Mouse (Mus musculus) bone marrow macrophage, adult 2 months (primary cell): ENCODE data around the gene Arrdc5. TPM values are rescaled to one million over a fixed set of nuclear protein-coding genes. Genes with fewer than 3 reads are reported as not detected.
A peak's percentile ranks its signal among the peaks of the same experiment; 100 is the strongest.

Experiments used
- H3K27ac ChIP-seq: 2 replicates; pipeline ENCODE4 v1.5.1; 2012; ENCODE audit warnings: low read depth, low read length; ENCODE audit not compliant: insufficient read depth
- H3K4me1 ChIP-seq: 2 replicates; pipeline ENCODE4 v1.6.1; 2012; ENCODE audit warnings: low read length; ENCODE audit not compliant: control insufficient read depth, insufficient read depth
- H3K4me3 ChIP-seq: 2 replicates; pipeline ENCODE4 v1.5.1; 2012; ENCODE audit warnings: mild to moderate bottlenecking, low read length, moderate library complexity; ENCODE audit not compliant: insufficient read depth
- CTCF ChIP-seq: IDR thresholded peaks from 2 replicates; pipeline ENCODE4 v1.5.1; 2012; ENCODE audit warnings: low read depth, mild to moderate bottlenecking, low read length, moderate library complexity
- POLR2A ChIP-seq: IDR thresholded peaks from 2 replicates; pipeline ENCODE4 v1.6.1; 2012; ENCODE audit warnings: mild to moderate bottlenecking, low read depth, low read length, borderline replicate concordance
- polyA plus RNA-seq: library from polyadenylated mRNA; stranded (reverse); fragments of >200 nt; gene quantifications from 2 replicates; pipeline ENCODE4 v1.2.4, GENCODE M21; 2012; ENCODE audit not compliant: missing spikeins, insufficient read depth, insufficient read length

Gene Arrdc5
- polyA plus RNA-seq, 1 experiment, result not detected

GRCm38 (mm10) chr17:56291171-56291511 lies 8.9 kb downstream of the Arrdc5 start:
- peaks cover 21% of the 10 kb centered on the region for H3K4me1 ChIP-seq
- peak overlapping the region; percentile 72 for H3K4me3 ChIP-seq
- peak overlapping the region; percentile 78 for H3K27ac ChIP-seq
- TF ChIP-seq POLR2A (no peak), CTCF (peak; percentile 80)

DNA sequence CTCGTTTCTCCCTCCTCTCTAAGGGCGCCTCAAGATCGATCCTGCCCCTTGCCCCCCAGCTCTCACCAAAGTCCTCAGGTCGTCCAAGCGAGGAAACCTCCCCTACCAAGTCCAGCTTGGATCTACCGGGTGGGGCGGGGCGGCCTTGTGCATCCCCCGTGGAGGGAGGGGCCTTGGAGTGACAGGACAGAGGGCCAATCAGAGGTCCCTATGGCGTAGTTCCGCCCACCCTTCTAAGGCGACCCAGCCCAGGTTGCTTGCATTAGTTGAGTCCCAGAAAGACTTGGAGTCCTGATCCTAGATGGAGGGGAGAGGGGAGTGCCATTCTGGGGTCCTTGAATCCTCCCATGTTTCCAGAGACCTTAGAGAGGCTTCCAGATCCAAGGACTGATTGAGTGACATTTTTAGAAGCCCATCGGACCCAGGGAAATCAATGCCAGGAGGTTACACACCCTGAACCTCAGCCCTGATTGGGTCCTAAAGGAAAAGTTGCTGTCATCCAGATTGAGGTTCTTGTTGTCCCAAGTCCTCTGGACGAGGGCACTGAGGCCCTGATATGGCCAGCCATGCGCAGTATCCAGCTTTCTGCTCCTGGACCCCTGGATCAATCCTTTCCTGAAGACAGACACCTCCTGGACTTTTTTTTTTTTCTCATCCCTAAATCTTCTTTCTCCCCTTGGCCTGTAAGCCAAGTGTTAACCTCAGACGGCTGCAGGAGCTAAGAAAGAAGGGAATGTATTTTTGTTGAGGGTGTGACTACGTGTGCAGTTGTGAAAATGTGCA lies 9.5 kb downstream of the Arrdc5 start:
- peak overlapping the region; percentile 82 for H3K27ac ChIP-seq
- H3K4me1 ChIP-seq, result peaks cover 21% of the 10 kb centered on the region
- no peak for TF ChIP-seq POLR2A
- TF ChIP-seq CTCF, result no peak
- peak overlapping the region; percentile 72 for H3K4me3 ChIP-seq

- peaks cover 21% of the 10 kb centered on the region for H3K4me1 ChIP-seq
- H3K27ac ChIP-seq, result peak overlapping the region; percentile 82
- no peak for TF ChIP-seq POLR2A
- H3K4me3 ChIP-seq, result peak overlapping the region; percentile 72
These were observed 10.4 kb downstream of the Arrdc5 start for GRCm38 (mm10) chr17:56289371-56290331.

DNA sequence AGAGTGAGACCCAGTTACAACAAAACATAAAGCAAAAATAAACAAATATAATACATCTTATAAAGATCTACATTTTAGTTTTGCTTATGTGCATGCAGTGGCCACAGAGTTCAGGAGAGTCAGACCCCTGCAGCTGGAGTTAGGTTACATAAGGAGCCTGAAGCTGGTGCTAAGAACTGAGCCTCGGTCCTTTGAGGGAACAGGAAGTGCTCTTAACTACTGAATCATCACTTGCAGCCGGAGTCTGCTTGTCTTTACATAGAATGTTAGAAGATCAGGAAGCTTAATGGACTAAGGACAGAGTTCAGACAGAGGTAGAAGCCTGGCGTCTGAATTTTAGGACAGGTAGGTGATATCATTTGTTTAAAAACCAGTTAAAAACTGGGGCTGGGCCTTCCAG lies 11.2 kb downstream of the Arrdc5 start:
- Histone ChIP-seq H3K4me3 (peak overlapping the region; percentile 72), H3K4me1 (peaks cover 21% of the 10 kb centered on the region), H3K27ac (peak overlapping the region; percentile 82)
- TF ChIP-seq POLR2A (no peak), CTCF (no peak)

DNA sequence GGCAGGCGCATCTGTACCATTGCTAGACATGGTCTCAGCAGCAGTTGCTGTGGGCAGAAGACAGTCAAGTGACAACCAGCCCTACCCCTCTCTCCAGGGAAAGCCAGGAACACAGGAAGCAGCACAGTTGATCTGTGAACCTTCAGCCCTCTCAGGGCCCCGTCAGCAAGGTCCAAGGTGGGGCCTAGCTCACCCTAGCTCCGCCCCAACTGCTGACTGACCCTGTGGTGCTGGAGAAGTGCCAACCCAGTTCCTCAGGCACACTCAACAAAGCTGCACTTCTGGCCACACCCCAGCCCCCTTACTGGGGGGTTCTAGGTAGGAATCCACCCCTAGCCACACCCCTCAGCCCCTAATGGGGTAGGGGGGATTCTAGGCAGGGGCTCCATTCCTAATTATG lies 12.3 kb downstream of the Arrdc5 start:
- H3K4me3 ChIP-seq, result no peak overlapping the region

GRCm38 (mm10) chr17:56285995-56286394 lies 14.1 kb downstream of the Arrdc5 start:
- Histone ChIP-seq H3K27ac (no peak overlapping the region), H3K4me1 (peaks cover 16% of the 10 kb centered on the region), H3K4me3 (no peak overlapping the region)
- TF ChIP-seq POLR2A (no peak), CTCF (no peak)

More for the DNA sequence above, 12.3 kb downstream of the Arrdc5 start:
- Histone ChIP-seq H3K27ac (no peak overlapping the region), H3K4me1 (peaks cover 21% of the 10 kb centered on the region)
- no peak for TF ChIP-seq POLR2A
- no peak for TF ChIP-seq CTCF

GRCm38 (mm10) chr17:56283316-56283715 lies 16.8 kb downstream of the Arrdc5 start:
- Histone ChIP-seq H3K27ac (no peak overlapping the region), H3K4me3 (no peak overlapping the region), H3K4me1 (peaks cover 15% of the 10 kb centered on the region)
- TF ChIP-seq POLR2A, result no peak
- TF ChIP-seq CTCF, result no peak

DNA sequence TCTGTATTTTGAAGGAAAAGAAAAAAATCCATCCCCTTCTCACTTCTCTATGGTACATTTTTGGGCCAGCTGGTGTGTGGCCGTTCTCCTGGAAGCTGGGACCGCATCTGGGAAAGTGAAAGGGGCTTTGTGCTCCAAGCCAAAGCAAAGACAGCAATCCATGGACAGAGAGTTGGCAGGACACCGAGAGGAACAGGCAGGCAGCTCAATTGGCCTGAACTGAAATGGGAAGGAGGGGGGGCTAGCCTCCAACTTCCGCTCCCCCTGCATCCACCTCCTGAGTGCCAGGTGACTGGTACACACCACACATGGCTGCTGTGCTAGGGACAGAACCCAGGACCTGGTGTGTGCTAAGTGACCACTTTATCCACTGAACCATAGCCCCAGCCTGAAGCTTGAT lies 17.3 kb downstream of the Arrdc5 start:
- Histone ChIP-seq H3K4me1 (peaks cover 15% of the 10 kb centered on the region), H3K4me3 (no peak overlapping the region), H3K27ac (no peak overlapping the region)
- TF ChIP-seq CTCF (no peak), POLR2A (no peak)

GRCm38 (mm10) chr17:56281193-56281592 lies 18.9 kb downstream of the Arrdc5 start:
- H3K27ac ChIP-seq, result no peak overlapping the region
- H3K4me3 ChIP-seq, result no peak overlapping the region
- TF ChIP-seq POLR2A, result no peak
- no peak for TF ChIP-seq CTCF
- peaks cover 15% of the 10 kb centered on the region for H3K4me1 ChIP-seq

DNA sequence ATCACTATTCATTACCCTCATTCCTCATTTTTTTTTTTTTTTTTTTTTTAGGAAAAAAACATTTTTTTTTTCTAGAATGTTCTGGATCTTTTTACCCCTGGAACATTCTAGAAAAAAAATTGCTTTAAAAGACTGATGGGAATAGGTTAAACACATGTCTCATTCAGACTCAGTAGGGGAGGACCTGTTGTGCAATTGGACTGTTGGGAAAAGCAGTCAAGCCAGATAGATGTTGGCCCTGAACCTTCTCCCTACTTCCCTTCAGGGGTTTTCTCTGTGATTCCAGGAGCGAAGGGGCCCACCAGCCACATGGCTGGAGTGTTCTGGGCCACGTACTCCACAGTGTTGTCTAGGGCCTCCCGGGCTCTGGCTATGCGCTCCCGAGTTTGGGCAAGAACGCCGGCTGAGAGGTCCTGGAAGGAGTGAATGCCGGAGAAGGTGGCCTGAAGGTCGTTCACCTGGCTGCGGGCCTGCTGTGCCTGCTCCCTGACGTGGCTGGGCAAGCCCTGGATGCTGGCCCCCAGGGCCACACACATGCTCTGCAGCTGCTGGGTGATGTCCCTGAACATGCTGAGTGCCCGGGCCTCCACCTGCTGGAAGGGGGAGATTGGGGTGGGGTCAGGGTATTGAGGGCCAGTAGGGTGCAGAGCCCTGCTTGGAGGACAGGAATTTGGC lies 20.5 kb downstream of the Arrdc5 start:
- H3K4me1 ChIP-seq, result peaks cover 15% of the 10 kb centered on the region
- H3K27ac ChIP-seq, result no peak overlapping the region
- TF ChIP-seq POLR2A (no peak), CTCF (no peak)
- no peak overlapping the region for H3K4me3 ChIP-seq
